Mouse (Mus musculus) left cerebral cortex, adult 9 months (tissue): ENCODE measurements around the gene Arl4d.
"Not testable (repeated sequence)": the region's sequence is repeated elsewhere in the genome, so short reads cannot be mapped to it uniquely, and the experiment has no call there.

Experiments used
- DNase-seq, 2 experiments: peaks; one replicate each; pipeline ENCODE4 v3.0.0; 2022; ENCODE audit warnings: low spot score in 2 of 2

The Arl4d gene

GRCm38 (mm10) chr11:101664825-101665635, at the start of gene Arl4d:
TSS of gene Arl4d (plus strand) at chr11:101665541.
- DNase-seq, result peak; percentile 87 to 96

GRCm38 (mm10) chr11:101616104-101616503, 49.2 kb upstream of the Arl4d start:
- no peak for DNase-seq

GRCm38 (mm10) chr11:101616948-101617767, 48.2 kb upstream of the Arl4d start:
- peak in 1 of 2 experiments; percentile 5 for DNase-seq

GRCm38 (mm10) chr11:101617849-101618248, 47.5 kb upstream of the Arl4d start:
- DNase-seq, result peak in 1 of 2 experiments; percentile 24

GRCm38 (mm10) chr11:101618596-101618995, 46.7 kb upstream of the Arl4d start:
- DNase-seq, result no peak

- DNase-seq, result not testable (repeated sequence)
Observed at GRCm38 (mm10) chr11:101620022-101620655, 45.2 kb upstream of the Arl4d start.

- no peak for DNase-seq
Observed at GRCm38 (mm10) chr11:101626649-101626994, 38.7 kb upstream of the Arl4d start.

GRCm38 (mm10) chr11:101626995-101627856, 38.1 kb upstream of the Arl4d start, which contains the start of gene Rdm1:
TSS of gene Rdm1 (plus strand) at chr11:101627195.
- peak; percentile 59 to 80 for DNase-seq

GRCm38 (mm10) chr11:101627857-101628559, 37.3 kb upstream of the Arl4d start:
- DNase-seq, result peak in 1 of 2 experiments; percentile 76

- DNase-seq, result not testable (repeated sequence)
Observed at GRCm38 (mm10) chr11:101628733-101629417, 36.5 kb upstream of the Arl4d start.

GRCm38 (mm10) chr11:101635660-101636059, 29.7 kb upstream of the Arl4d start:
- DNase-seq, result no peak

GRCm38 (mm10) chr11:101639761-101640160, 25.6 kb upstream of the Arl4d start:
- DNase-seq, result no peak

GRCm38 (mm10) chr11:101640857-101641709, 24.3 kb upstream of the Arl4d start:
- DNase-seq, result peak in 1 of 2 experiments; percentile 79

- peak in 1 of 2 experiments; percentile 22 for DNase-seq
Observed at GRCm38 (mm10) chr11:101641710-101642642, 23.4 kb upstream of the Arl4d start.

GRCm38 (mm10) chr11:101642931-101643330, 22.4 kb upstream of the Arl4d start:
- no peak for DNase-seq

- no peak for DNase-seq
Observed at GRCm38 (mm10) chr11:101644591-101644990, 20.8 kb upstream of the Arl4d start.

- not testable (repeated sequence) for DNase-seq
Observed at GRCm38 (mm10) chr11:101645043-101645410, 20.3 kb upstream of the Arl4d start.
